Mouse (Mus musculus) MEL (cell line): ENCODE measurements around the gene Dync1i2. TPM values are rescaled to one million over a fixed set of nuclear protein-coding genes. Genes with fewer than 3 reads are reported as not detected.

Source experiments
- DNase-seq: peaks from one replicate; pipeline ENCODE4 v3.0.0; 2011; ENCODE audit warnings: low read depth, low spot score
- H3K27ac ChIP-seq: 2 replicates; pipeline ENCODE4 v1.5.1; 2012; ENCODE audit warnings: low read depth, mild to moderate bottlenecking, control low read depth, low read length, moderate library complexity; ENCODE audit not compliant: control insufficient read depth
- H3K27me3 ChIP-seq, 2 experiments: fragments of 150-350 bp in 1 of 2; sonication (generic) in 1 of 2; 2 replicates each; pipeline ENCODE4 v1.6.1; 2012; ENCODE audit warnings: low read length in 2 of 2, mild to moderate bottlenecking in 2 of 2, improper control_type of control experiment in 1 of 2, moderate library complexity in 1 of 2; ENCODE audit not compliant: insufficient read depth in 2 of 2, control insufficient read depth in 1 of 2
- H3K36me3 ChIP-seq, 2 experiments: 2 replicates each; pipeline ENCODE4 v1.6.1; 2012 to 2014; ENCODE audit warnings: low read length in 2 of 2, improper control_type of control experiment in 1 of 2, inconsistent platforms in 1 of 2, mild to moderate bottlenecking in 1 of 2; ENCODE audit not compliant: insufficient read depth in 2 of 2, control insufficient read depth in 1 of 2
- H3K4me1 ChIP-seq, 2 experiments: fragments of 150-350 bp in 1 of 2; sonication (generic) in 1 of 2; 2 replicates each; pipeline ENCODE4 v1.6.1; 2012; ENCODE audit warnings: low read length in 2 of 2, improper control_type of control experiment in 1 of 2, mild to moderate bottlenecking in 1 of 2; ENCODE audit not compliant: insufficient read depth in 2 of 2, control insufficient read depth in 1 of 2
- H3K4me3 ChIP-seq, 2 experiments: fragments of 150-350 bp in 1 of 2; sonication (generic) in 1 of 2; 2 replicates each; pipeline ENCODE4 v1.5.1; 2012; ENCODE audit warnings: low read depth in 2 of 2, low read length in 2 of 2, mild to moderate bottlenecking in 2 of 2, moderate library complexity in 2 of 2, control low read depth in 1 of 2, improper control_type of control experiment in 1 of 2; ENCODE audit not compliant: control insufficient read depth in 1 of 2, insufficient read depth in 1 of 2
- H3K79me2 ChIP-seq: 2 replicates; pipeline ENCODE4 v1.6.1; 2012; ENCODE audit warnings: mild to moderate bottlenecking, low read length, moderate library complexity; ENCODE audit not compliant: control insufficient read depth, poor library complexity, insufficient read depth
- H3K9ac ChIP-seq: 2 replicates; pipeline ENCODE4 v1.6.1; 2012; ENCODE audit warnings: low read depth, mild to moderate bottlenecking, control low read depth, low read length, moderate library complexity; ENCODE audit not compliant: control insufficient read depth, poor library complexity, severe bottlenecking
- H3K9me3 ChIP-seq: fragments of 150-350 bp; sonication (generic); replicated peaks from 2 replicates; pipeline ENCODE4 v1.6.1; 2012; ENCODE audit warnings: mild to moderate bottlenecking, low read length, improper control_type of control experiment, moderate library complexity; ENCODE audit not compliant: insufficient read depth
- CHD1 ChIP-seq: IDR thresholded peaks from 2 replicates; pipeline ENCODE4 v1.6.1; 2012; ENCODE audit warnings: low read depth, mild to moderate bottlenecking, inconsistent platforms, low read length, improper control_type of control experiment
- CHD2 ChIP-seq: IDR thresholded peaks from 2 replicates; pipeline ENCODE4 v1.6.1; 2011; ENCODE audit warnings: low read length, improper control_type of control experiment
- ELF1 ChIP-seq: IDR thresholded peaks from 2 replicates; pipeline ENCODE4 v1.6.1; 2014; ENCODE audit warnings: low read depth, mild to moderate bottlenecking, inconsistent platforms, low read length, improper control_type of control experiment, moderate library complexity
- EP300 ChIP-seq, 2 experiments: IDR thresholded peaks; 2 replicates each; pipeline ENCODE4 v1.6.1; 2011; ENCODE audit warnings: improper control_type of control experiment in 2 of 2, low read length in 2 of 2, low read depth in 1 of 2, mild to moderate bottlenecking in 1 of 2
- ETS1 ChIP-seq: IDR thresholded peaks from 2 replicates; pipeline ENCODE4 v1.6.1; 2012; ENCODE audit warnings: low read depth, mild to moderate bottlenecking, inconsistent platforms, low read length, improper control_type of control experiment, moderate library complexity
- GATA1 ChIP-seq: IDR thresholded peaks from 2 replicates; pipeline ENCODE4 v1.6.1; 2011; ENCODE audit warnings: low read depth, low read length, improper control_type of control experiment
- MAFK ChIP-seq: IDR thresholded peaks from 2 replicates; pipeline ENCODE4 v1.6.1; 2011; ENCODE audit warnings: low read depth, mild to moderate bottlenecking, low read length, improper control_type of control experiment, borderline replicate concordance
- MYB ChIP-seq: IDR thresholded peaks from 2 replicates; pipeline ENCODE4 v1.6.1; 2011; ENCODE audit warnings: mild to moderate bottlenecking, low read depth, low read length, improper control_type of control experiment
- MYC ChIP-seq: IDR thresholded peaks from 2 replicates; pipeline ENCODE4 v1.6.1; 2011; ENCODE audit warnings: low read depth, mild to moderate bottlenecking, low read length, improper control_type of control experiment, moderate library complexity
- RCOR1 ChIP-seq: IDR thresholded peaks from 2 replicates; pipeline ENCODE4 v1.6.1; 2012; ENCODE audit warnings: low read depth, mild to moderate bottlenecking, inconsistent platforms, low read length, improper control_type of control experiment
- SIN3A ChIP-seq: IDR thresholded peaks from 2 replicates; pipeline ENCODE4 v1.6.1; 2012; ENCODE audit warnings: low read length, improper control_type of control experiment, inconsistent platforms
- SMC3 ChIP-seq: IDR thresholded peaks from 2 replicates; pipeline ENCODE4 v1.6.1; 2011; ENCODE audit warnings: low read depth, low read length, improper control_type of control experiment
- TAL1 ChIP-seq: IDR thresholded peaks from 2 replicates; pipeline ENCODE4 v1.6.1; 2012; ENCODE audit warnings: mild to moderate bottlenecking, inconsistent platforms, low read length, moderate library complexity, mixed read lengths
- TCF12 ChIP-seq: IDR thresholded peaks from 2 replicates; pipeline ENCODE4 v1.6.1; 2014; ENCODE audit warnings: low read depth, mild to moderate bottlenecking, inconsistent platforms, low read length, improper control_type of control experiment, moderate library complexity
- USF1 ChIP-seq: IDR thresholded peaks from 2 replicates; pipeline ENCODE4 v1.6.1; 2014; ENCODE audit warnings: low read depth, mild to moderate bottlenecking, inconsistent platforms, low read length, improper control_type of control experiment, moderate library complexity
- polyA plus RNA-seq, 2 experiments: library from polyadenylated mRNA; stranded (reverse) in 1 of 2; unstranded in 1 of 2; fragments of >175 nt in 1 of 2; fragments of >200 nt in 1 of 2; gene quantifications; 2 replicates each; pipeline versions ENCODE4 v1.2.1 to v1.2.4; 2012; ENCODE audit warnings: low replicate concordance in 2 of 2, low read depth in 1 of 2; ENCODE audit not compliant: insufficient read length in 2 of 2, insufficient read depth in 1 of 2, missing spikeins in 1 of 2
- total RNA-seq: library from RNA; depleted of rRNA; stranded (reverse); fragments of 300-350 nt; gene quantifications from 2 replicates; pipeline ENCODE4 v1.2.3, GENCODE M21; 2012

Gene Dync1i2
- total and polyA plus RNA-seq, 3 experiments = 21.8 to 156 (median 59.1) TPM

DNA sequence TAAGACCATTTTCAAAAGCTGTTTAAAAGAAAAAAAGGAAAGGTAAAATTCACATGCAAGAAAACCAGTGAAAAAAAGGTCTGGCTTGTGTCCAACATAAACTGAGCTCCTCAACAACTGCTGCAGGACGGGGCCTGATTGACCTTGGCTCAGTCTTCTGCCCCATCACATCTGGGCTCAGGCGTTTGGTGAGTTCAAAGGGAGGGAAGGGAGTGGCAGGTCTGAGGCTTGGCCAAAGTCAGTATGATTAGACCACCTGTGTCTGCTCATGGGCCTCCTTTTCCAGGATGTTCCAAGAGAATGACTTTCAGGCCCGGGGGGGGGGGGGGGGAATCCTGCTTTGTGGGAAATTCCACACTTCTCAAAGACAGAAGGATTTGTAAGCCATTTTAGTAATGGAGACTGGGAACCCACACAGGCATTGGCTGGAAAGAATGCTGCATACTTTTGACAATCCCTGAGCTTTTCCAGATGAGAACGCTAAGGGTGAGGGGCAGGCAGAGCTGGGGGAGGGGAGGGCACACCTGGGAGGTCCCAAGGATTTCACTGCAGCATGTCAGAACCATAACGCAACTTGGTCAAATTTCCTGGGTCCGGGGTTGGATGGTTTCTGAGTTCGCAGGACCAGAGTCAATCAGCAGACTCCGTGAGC is 30.8 kb upstream of the Dync1i2 start:
- Histone ChIP-seq H3K27me3 (no peaks in the 10 kb centered on the region; a peak in 1 of 4 replicates), H3K9ac (no peak overlapping the region), H3K36me3 (no peaks in the 10 kb centered on the region), H3K4me3 (no peak overlapping the region), H3K79me2 (no peaks in the 10 kb centered on the region), H3K27ac (no peak overlapping the region), H3K4me1 (peaks cover 3 to 8% of the 10 kb centered on the region in 2 experiments; a peak in 3 of 4 replicates), H3K9me3 (no peaks in the 10 kb centered on the region)
- DNase-seq = no peak
- TF ChIP-seq CHD2 = no peak

DNA sequence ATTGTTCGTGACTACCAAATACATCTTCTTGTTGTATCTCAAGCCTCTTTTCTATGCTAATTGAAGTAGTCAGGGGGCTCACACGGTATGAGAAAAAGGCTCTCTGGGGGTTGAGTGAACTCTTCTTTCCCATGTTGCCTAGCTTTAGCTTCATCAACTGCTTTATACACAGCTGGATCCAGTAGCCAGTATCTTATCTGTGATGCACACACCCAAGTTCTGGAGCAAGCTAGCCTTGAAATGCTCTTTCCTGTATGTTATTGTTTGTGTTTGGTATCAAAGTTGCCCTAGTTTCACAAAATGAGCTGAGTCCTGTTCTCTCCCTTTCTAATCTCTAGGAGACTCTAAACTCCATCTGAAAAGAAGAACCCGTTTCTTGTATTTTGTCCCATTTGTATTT is 23.6 kb upstream of the Dync1i2 start:
- DNase-seq = peak; percentile 75
- TF ChIP-seq RCOR1 (no peak), ELF1 (0 out of 2 replicates have a peak, but pooled peaks have one; percentile 27), EP300 (IDR thresholded peaks at IDR 0.05; ENCODE audit: low read depth in 1 of 2, low read length in 2 of 2) (peak; percentile 80 to 82), MYC (no peak), SMC3 (no peak), CHD1 (no peak), SIN3A (0 out of 2 replicates have a peak, but pooled peaks have one; percentile 28), MAFK (0 out of 2 replicates have a peak, but pooled peaks have one; percentile 39), TCF12 (peak; percentile 76), TAL1 (peak; percentile 59), ETS1 (peak; percentile 88), USF1 (no peak), MYB (peak; percentile 37; the same call in 1 of the 2 replicates), GATA1 (peak; percentile 88)
- Histone ChIP-seq H3K4me3 (no peak overlapping the region), H3K4me1 (peaks cover 5 to 6% of the 10 kb centered on the region in 2 experiments; a peak in 3 of 4 replicates), H3K79me2 (no peaks in the 10 kb centered on the region), H3K27ac (no peak overlapping the region), H3K9me3 (no peaks in the 10 kb centered on the region), H3K36me3 (peaks cover 0 to 11% of the 10 kb centered on the region in 2 experiments; a peak in 2 of 4 replicates), H3K9ac (no peak overlapping the region), H3K27me3 (no peaks in the 10 kb centered on the region)
